In genomic region chr2:125893096-125893495, GRCm38 (mm10) we compare ENCODE assay signal across 8 mouse cellular contexts. TPM values are rescaled to one million over a fixed set of nuclear protein-coding genes. Genes with fewer than 3 reads are reported as not detected.
DNase-seq lines count a peak whose midpoint lies in the region; ATAC-seq and TF ChIP-seq lines count a peak whose summit lies in the region.

No protein-coding gene starts in this region.

- no peak for TF ChIP-seq CTCF in thymus, adult 2 months (IDR thresholded peaks at IDR 0.05; ENCODE audit: borderline replicate concordance, control insufficient read depth, extremely low read depth, insufficient read depth, low read length, poor library complexity)

- H3K4me2 ChIP-seq in hindbrain, embryonic 11.5 days (replicated peaks; ENCODE audit: low read depth, low read length), result no peak overlapping the region
- no peak overlapping the region for H3K4me2 ChIP-seq in hindbrain, embryonic 16.5 days (ENCODE audit: low read length)

- H3K4me1 ChIP-seq in hindbrain, embryonic 11.5 days (replicated peaks; ENCODE audit: control insufficient read depth, insufficient read depth, low read length), result no peaks in the 10 kb centered on the region
- no peaks in the 10 kb centered on the region for H3K4me1 ChIP-seq in hindbrain, embryonic 16.5 days (ENCODE audit: control insufficient read depth, insufficient read depth, low read depth, low read length)
- no peaks in the 10 kb centered on the region for H3K4me1 ChIP-seq in thymus, adult 2 months (replicated peaks; ENCODE audit: control insufficient read depth, insufficient read depth, low read length)

- ATAC-seq in hindbrain, embryonic 11.5 days (ENCODE audit: low FRiP score), result no peak
- no peak for ATAC-seq in hindbrain, embryonic 16.5 days

- no peaks in the 10 kb centered on the region for H3K36me3 ChIP-seq in hindbrain, embryonic 11.5 days (ENCODE audit: control insufficient read depth, insufficient read depth, low read length)
- no peaks in the 10 kb centered on the region for H3K36me3 ChIP-seq in hindbrain, embryonic 16.5 days (ENCODE audit: control insufficient read depth, insufficient read depth, low read length)
- H3K36me3 ChIP-seq in thymus, adult 2 months (ENCODE audit: control insufficient read depth, insufficient read depth, low read length), result peaks cover 10% of the 10 kb centered on the region; the same call in 1 of the 2 replicates

- no peaks in the 10 kb centered on the region for H3K9me3 ChIP-seq in hindbrain, embryonic 11.5 days (ENCODE audit: control insufficient read depth, low read length)
- H3K9me3 ChIP-seq in hindbrain, embryonic 16.5 days (ENCODE audit: control insufficient read depth, low read length), result no peaks in the 10 kb centered on the region

- H3K27me3 ChIP-seq in hindbrain, embryonic 11.5 days (ENCODE audit: control insufficient read depth, insufficient read depth, low read length), result no peaks in the 10 kb centered on the region
- no peaks in the 10 kb centered on the region for H3K27me3 ChIP-seq in hindbrain, embryonic 16.5 days (replicated peaks; ENCODE audit: control insufficient read depth, insufficient read depth, low read length)
- no peaks in the 10 kb centered on the region for H3K27me3 ChIP-seq in thymus, adult 2 months (ENCODE audit: control insufficient read depth, insufficient read depth, low read length)

- DNase-seq in hindbrain, embryonic 11.5 days (ENCODE audit: low spot score), result peak; percentile 42
- peak; percentile 21 for DNase-seq in thymus, adult 2 months
- DNase-seq in thymus, postnatal 36 days, result no peak
- peak; percentile 12 for DNase-seq in brain, embryonic 18.5 days (ENCODE audit: low read depth, low spot score)
- DNase-seq in kidney, postnatal 36 days, result peak; percentile 16 to 66
- DNase-seq in spleen, adult 18-20 months, result no peak
- DNase-seq in yolk sac, embryonic 10.5 days (ENCODE audit: low spot score), result no peak

- H3K4me3 ChIP-seq in hindbrain, embryonic 11.5 days (ENCODE audit: low read depth, low read length), result no peak overlapping the region
- no peak overlapping the region for H3K4me3 ChIP-seq in hindbrain, embryonic 16.5 days (ENCODE audit: low read length)
- H3K4me3 ChIP-seq in thymus, adult 2 months (ENCODE audit: control insufficient read depth, insufficient read depth, low read length), result no peak overlapping the region

- H3K27ac ChIP-seq in hindbrain, embryonic 11.5 days (ENCODE audit: low read depth, low read length), result no peak overlapping the region
- H3K27ac ChIP-seq in hindbrain, embryonic 16.5 days (ENCODE audit: low read depth, low read length), result no peak overlapping the region
- no peak overlapping the region for H3K27ac ChIP-seq in thymus, adult 2 months (ENCODE audit: control insufficient read depth, insufficient read depth, low read length)

- whole genome bisulfite sequencing in hindbrain, embryonic 11.5 days, result 49% methylated on average over 6 of the region's 6 CpGs
- 42% methylated on average over 6 of the region's 6 CpGs for WGBS in hindbrain, embryonic 16.5 days
- 55% methylated on average over 6 of the region's 6 CpGs for WGBS in thymus, adult 2 months

- no peak overlapping the region for H3K9ac ChIP-seq in hindbrain, embryonic 11.5 days (ENCODE audit: low read depth, low read length)
- H3K9ac ChIP-seq in hindbrain, embryonic 16.5 days (ENCODE audit: low read depth, low read length), result no peak overlapping the region

- TF ChIP-seq POLR2A in thymus, adult 2 months (IDR thresholded peaks at IDR 0.05; ENCODE audit: control insufficient read depth, extremely low read depth, insufficient read depth, low read length, poor library complexity), result no peak

RNA-seq across cellular contexts. Expression of gene Cops2, which starts 34.2 kb away (rescaled TPM):
- 110 and 115 TPM in 2 replicates for polyA plus RNA-seq in hindbrain, embryonic 11.5 days (2014; fragmentation: Nextera tagmentation; extraction: Ambion mirVana)
- polyA plus RNA-seq in hindbrain, embryonic 16.5 days (2015; fragmentation: Nextera tagmentation; extraction: Ambion mirVana), result 57.7 and 58.3 TPM in 2 replicates
- 6.4 and 7.1 TPM in 2 replicates for polyA plus RNA-seq in thymus, adult 2 months (2012; rRNA removed)

RNA-seq across cellular contexts. Expression of gene Galk2, which starts 34.2 kb away (rescaled TPM):
- polyA plus RNA-seq in hindbrain, embryonic 11.5 days (2014; fragmentation: Nextera tagmentation; extraction: Ambion mirVana), result 31.7 and 35.5 TPM in 2 replicates
- polyA plus RNA-seq in hindbrain, embryonic 16.5 days (2015; fragmentation: Nextera tagmentation; extraction: Ambion mirVana), result 32.3 and 35.1 TPM in 2 replicates
- polyA plus RNA-seq in thymus, adult 2 months (2012; rRNA removed), result 18.5 and 19.0 TPM in 2 replicates

Comparison
In these comparisons a context has a peak if more than half of its experiments do, and no peak if none do; other contexts are left out.
1. DNase-seq: peak in hindbrain, embryonic 11.5 days (single experiment), thymus, adult 2 months (single experiment), brain, embryonic 18.5 days (single experiment) and kidney, postnatal 36 days (2 of 2); none in thymus, postnatal 36 days (0 of 2), spleen, adult 18-20 months (0 of 2) and yolk sac, embryonic 10.5 days (single experiment).